12 mouse cellular contexts compared by ENCODE assay signal in the genomic region with DNA sequence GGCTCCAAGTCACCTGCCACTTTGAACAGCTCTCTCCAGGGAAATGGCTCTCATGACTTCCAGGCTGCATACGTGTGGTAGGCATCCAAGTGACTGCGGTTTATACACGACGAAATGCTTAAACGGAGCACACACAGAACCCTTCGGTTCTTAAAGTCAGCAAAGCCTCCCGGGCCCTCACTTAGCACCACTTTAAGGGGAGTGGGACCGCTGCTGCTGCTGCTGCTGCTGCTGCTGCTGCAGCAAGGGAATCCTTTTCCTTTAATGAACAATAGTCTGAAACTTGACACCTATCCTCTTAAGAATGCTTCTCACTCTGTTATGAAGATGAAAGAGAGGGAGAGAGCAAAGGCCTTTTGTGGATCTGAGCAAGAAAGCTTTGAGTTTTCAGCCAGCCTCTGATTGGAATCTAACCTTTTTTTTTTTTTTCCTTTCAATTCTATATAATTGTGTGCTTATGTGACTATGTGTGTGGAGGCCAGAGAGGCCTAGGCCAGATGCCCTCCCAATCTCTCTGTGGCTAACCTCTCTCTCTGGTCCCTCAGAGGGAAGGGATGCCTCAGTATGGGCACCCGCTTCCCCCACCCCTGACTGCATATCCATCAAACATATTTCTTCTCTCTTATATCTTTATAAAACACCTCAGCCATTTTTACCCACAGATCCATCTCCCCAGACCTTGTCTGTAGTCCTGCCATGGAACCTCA.
A peak's percentile ranks its signal among the peaks of the same experiment; 100 is the strongest.
DNase-seq lines count a peak whose midpoint lies in the region; ATAC-seq and TF ChIP-seq lines count a peak whose summit lies in the region.
"Had no signal": no experiment of that assay in that cellular context is flagged by ENCODE, and none has a peak within 500 bp of the region (broad histone marks: within the 10 kb centered on the region; RNA-seq: fewer than 3 reads in every experiment).

No protein-coding gene starts in this region.

- no peaks in the 10 kb centered on the region for H3K27me3 ChIP-seq in lung, embryonic 15.5 days
- no peaks in the 10 kb centered on the region for H3K27me3 ChIP-seq in embryonic facial prominence, embryonic 14.5 days (replicated peaks; ENCODE audit: control insufficient read depth, insufficient read depth, low read length)
- H3K27me3 ChIP-seq in hindbrain, embryonic 14.5 days (ENCODE audit: control insufficient read depth, insufficient read depth, low read length): no peaks in the 10 kb centered on the region
- H3K27me3 ChIP-seq in neural tube, embryonic 13.5 days: no peaks in the 10 kb centered on the region
- H3K27me3 ChIP-seq: CH12.LX had no signal

- H3K9me3 ChIP-seq in lung, embryonic 15.5 days: no peaks in the 10 kb centered on the region
- H3K9me3 ChIP-seq in embryonic facial prominence, embryonic 14.5 days (ENCODE audit: control insufficient read depth, low read length): no peaks in the 10 kb centered on the region
- no peaks in the 10 kb centered on the region for H3K9me3 ChIP-seq in hindbrain, embryonic 14.5 days (ENCODE audit: control insufficient read depth, low read length)
- H3K9me3 ChIP-seq in neural tube, embryonic 13.5 days: no peaks in the 10 kb centered on the region

- DNase-seq in lung, postnatal 36 days: no peak
- DNase-seq in embryonic facial prominence, embryonic 14.5 days (ENCODE audit: low spot score): peak; percentile 74
- no peak for DNase-seq in hindbrain, embryonic 14.5 days (ENCODE audit: low spot score)
- DNase-seq in left cerebral cortex, adult 2 months (ENCODE audit: extremely low spot score in 1 of 2, low spot score in 2 of 2): no peak
- DNase-seq in left cerebral cortex, postnatal 25 days (ENCODE audit: low spot score in 2 of 2): no peak
- DNase-seq in frontal cortex, adult 2 months (ENCODE audit: extremely low spot score in 1 of 2, low spot score in 1 of 2): no peak
- DNase-seq: cerebellum, adult 9-11 months; right cerebral cortex, postnatal 14 days had no signal

- H3K4me2 ChIP-seq in lung, embryonic 15.5 days: no peak overlapping the region
- no peak overlapping the region for H3K4me2 ChIP-seq in embryonic facial prominence, embryonic 14.5 days (ENCODE audit: low read depth, low read length)
- H3K4me2 ChIP-seq in hindbrain, embryonic 14.5 days (replicated peaks): no peak overlapping the region
- H3K4me2 ChIP-seq in neural tube, embryonic 13.5 days: peak overlapping the region; percentile 7; the same call in 1 of the 2 replicates

- no peak for TF ChIP-seq CTCF in left cerebral cortex, adult 2 months (IDR thresholded peaks at IDR 0.05)

- intact Hi-C loops in left cerebral cortex, adult 2 months (cut with DNase I): no loop called here
- intact Hi-C loops in left cerebral cortex, postnatal 25 days (cut with DNase I): no loop called here

- WGBS in lung, embryonic 15.5 days: 24% methylated on average over 9 of the region's 9 CpGs
- WGBS in embryonic facial prominence, embryonic 14.5 days: 18% methylated on average over 9 of the region's 9 CpGs
- 9% methylated on average over 9 of the region's 9 CpGs for WGBS in hindbrain, embryonic 14.5 days
- WGBS in neural tube, embryonic 13.5 days: 16% methylated on average over 9 of the region's 9 CpGs

- no peak overlapping the region for H3K9ac ChIP-seq in lung, embryonic 15.5 days
- no peak overlapping the region for H3K9ac ChIP-seq in embryonic facial prominence, embryonic 14.5 days (ENCODE audit: low read depth, low read length)
- no peak overlapping the region for H3K9ac ChIP-seq in hindbrain, embryonic 14.5 days
- H3K9ac ChIP-seq in neural tube, embryonic 13.5 days: no peak overlapping the region; the same call in 1 of the 2 replicates

- no peaks in the 10 kb centered on the region for H3K36me3 ChIP-seq in lung, embryonic 15.5 days
- H3K36me3 ChIP-seq in embryonic facial prominence, embryonic 14.5 days (ENCODE audit: control insufficient read depth, insufficient read depth, low read length): no peaks in the 10 kb centered on the region
- H3K36me3 ChIP-seq in hindbrain, embryonic 14.5 days (replicated peaks; ENCODE audit: control insufficient read depth, insufficient read depth): no peaks in the 10 kb centered on the region
- no peaks in the 10 kb centered on the region for H3K36me3 ChIP-seq in neural tube, embryonic 13.5 days

- 0 out of 2 replicates have a peak overlapping the region, but pooled peaks have one; percentile 1 for H3K27ac ChIP-seq in lung, embryonic 15.5 days
- peak overlapping the region; percentile 68 for H3K27ac ChIP-seq in embryonic facial prominence, embryonic 14.5 days (replicated peaks; ENCODE audit: low read depth, low read length)
- peak overlapping the region; percentile 49 for H3K27ac ChIP-seq in hindbrain, embryonic 14.5 days
- H3K27ac ChIP-seq in neural tube, embryonic 13.5 days (replicated peaks): peak overlapping the region; percentile 76
- no peak overlapping the region for H3K27ac ChIP-seq in left cerebral cortex, adult 2 months
- H3K27ac ChIP-seq: layer of hippocampus, adult 2 months had no signal

- peaks cover 17% of the 10 kb centered on the region for H3K4me1 ChIP-seq in lung, embryonic 15.5 days
- peaks cover 26% of the 10 kb centered on the region for H3K4me1 ChIP-seq in embryonic facial prominence, embryonic 14.5 days (ENCODE audit: control insufficient read depth, insufficient read depth, low read length)
- peaks cover 43% of the 10 kb centered on the region for H3K4me1 ChIP-seq in hindbrain, embryonic 14.5 days (replicated peaks; ENCODE audit: control insufficient read depth, insufficient read depth, low read length)
- peaks cover 50% of the 10 kb centered on the region for H3K4me1 ChIP-seq in neural tube, embryonic 13.5 days (replicated peaks)

- ATAC-seq in lung, embryonic 15.5 days (ENCODE audit: borderline replicate concordance, extremely low read depth, low FRiP score, low TSS enrichment): no peak
- ATAC-seq in embryonic facial prominence, embryonic 14.5 days (ENCODE audit: low read depth): peak; percentile 64; the same call in 1 of the 2 replicates
- no peak for ATAC-seq in hindbrain, embryonic 14.5 days (ENCODE audit: low FRiP score)
- no peak for ATAC-seq in neural tube, embryonic 13.5 days (ENCODE audit: low read depth)

- no peak overlapping the region for H3K4me3 ChIP-seq in lung, embryonic 15.5 days
- no peak overlapping the region for H3K4me3 ChIP-seq in embryonic facial prominence, embryonic 14.5 days (ENCODE audit: low read depth, low read length)
- H3K4me3 ChIP-seq in hindbrain, embryonic 14.5 days (replicated peaks; ENCODE audit: low read length): no peak overlapping the region
- no peak overlapping the region for H3K4me3 ChIP-seq in neural tube, embryonic 13.5 days
- H3K4me3 ChIP-seq in left cerebral cortex, adult 2 months: no peak overlapping the region
- H3K4me3 ChIP-seq: layer of hippocampus, adult 2 months had no signal
